Mouse (Mus musculus) intestine, embryonic 15.5 days (tissue): ENCODE results near the gene Rab7b. TPM values are rescaled to one million over a fixed set of nuclear protein-coding genes. Genes with fewer than 3 reads are reported as not detected.

Experiments used
- ATAC-seq: fragments of 200-750 bp; cut with Nextera tagmentation; 2 replicates; pipeline ENCODE4 v1.8.0; 2017; ENCODE audit warnings: moderate TSS enrichment, moderate library complexity
- H3K27ac ChIP-seq: fragments of 300-500 bp; sonication (generic); 2 replicates; pipeline ENCODE4 v1.5.1; 2015; ENCODE audit warnings: mild to moderate bottlenecking, inconsistent platforms
- H3K27me3 ChIP-seq: fragments of 300-500 bp; sonication (generic); replicated peaks from 2 replicates; pipeline ENCODE4 v1.6.1; 2015; ENCODE audit warnings: inconsistent platforms
- H3K36me3 ChIP-seq: fragments of 300-500 bp; sonication (generic); 2 replicates; pipeline ENCODE4 v1.6.1; 2015; ENCODE audit warnings: inconsistent platforms
- H3K4me1 ChIP-seq: fragments of 300-500 bp; sonication (generic); replicated peaks from 2 replicates; pipeline ENCODE4 v1.6.1; 2015; ENCODE audit warnings: inconsistent platforms
- H3K4me2 ChIP-seq: fragments of 300-500 bp; sonication (generic); replicated peaks from 2 replicates; pipeline ENCODE4 v1.6.1; 2015; ENCODE audit warnings: mild to moderate bottlenecking, inconsistent platforms
- H3K4me3 ChIP-seq: fragments of 300-500 bp; sonication (generic); replicated peaks from 2 replicates; pipeline ENCODE4 v1.5.1; 2015; ENCODE audit warnings: inconsistent platforms
- H3K9ac ChIP-seq: fragments of 300-500 bp; sonication (generic); 2 replicates; pipeline ENCODE4 v1.6.1; 2015; ENCODE audit warnings: inconsistent platforms
- H3K9me3 ChIP-seq: fragments of 300-500 bp; sonication (generic); 2 replicates; pipeline ENCODE4 v1.6.1; 2016; ENCODE audit warnings: inconsistent platforms
- WGBS: fragments of 180-500 bp; shearing (Covaris S2); methylation state at CpG from one replicate; pipeline ENCODE4 v1.1.7; 2015; 5-methylcytosine and 5-hydroxymethylcytosine counted together
- polyA plus RNA-seq: library from polyadenylated mRNA; unstranded; fragments of >200 nt; fragmentation: Nextera tagmentation; extraction: Ambion mirVana; gene quantifications from 2 replicates; pipeline ENCODE4 v1.2.1, GENCODE M21; 2015

The Rab7b gene
- polyA plus RNA-seq, 1 experiment from 2014 or later = 5.0 TPM

GRCm38 (mm10) chr1:131726586-131726985, 38.1 kb downstream of the Rab7b start:
- Histone ChIP-seq H3K4me1 (no peaks in the 10 kb centered on the region), H3K4me2 (no peak overlapping the region), H3K9ac (no peak overlapping the region), H3K27me3 (no peaks in the 10 kb centered on the region), H3K9me3 (no peaks in the 10 kb centered on the region), H3K36me3 (no peaks in the 10 kb centered on the region), H3K27ac (no peak overlapping the region), H3K4me3 (no peak overlapping the region)
- 60% methylated on average over 6 of the region's 6 CpGs for WGBS
- ATAC-seq = no peak

DNA sequence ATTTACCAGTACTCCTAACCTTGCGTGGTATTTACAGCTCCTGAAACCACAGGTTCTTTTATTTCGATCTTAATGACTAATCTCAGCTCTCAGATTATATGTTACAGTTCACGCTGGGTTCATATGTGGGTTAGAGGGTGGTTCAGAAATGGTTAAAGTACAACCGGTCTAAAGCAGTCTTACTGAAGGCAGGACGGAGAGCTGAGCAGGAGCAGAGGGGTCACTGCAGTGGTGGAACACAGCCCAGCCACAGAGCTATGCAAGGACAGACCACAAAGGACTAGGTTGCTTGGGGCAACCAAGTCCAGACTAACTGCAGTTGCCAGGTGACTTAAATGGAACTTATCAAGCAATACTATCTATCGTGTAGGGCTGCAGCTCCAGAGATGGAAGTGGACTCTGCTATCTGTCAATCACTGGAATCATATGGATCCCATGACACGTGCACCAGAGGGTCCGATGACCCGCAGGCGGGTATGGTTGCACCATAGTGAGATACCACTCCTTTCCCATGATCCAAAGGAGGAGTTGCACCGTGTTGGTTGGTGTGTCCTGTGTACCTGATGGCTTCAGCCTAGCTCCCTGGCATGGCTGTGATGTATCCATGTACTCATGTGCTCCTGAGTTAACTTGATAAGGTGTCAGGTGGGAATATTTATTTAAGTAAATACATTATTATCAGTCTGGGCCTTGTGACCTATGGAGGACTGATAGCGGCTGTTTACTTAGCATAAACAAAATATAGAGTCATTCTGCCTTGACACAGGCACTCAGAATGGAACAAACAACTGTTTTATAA, 42.3 kb downstream of the Rab7b start:
- WGBS = 69% methylated on average over 12 of the region's 12 CpGs
- ATAC-seq = peak; percentile 63; the same call in 1 of the 2 replicates
- Histone ChIP-seq H3K9ac (no peak overlapping the region), H3K4me2 (no peak overlapping the region), H3K36me3 (no peaks in the 10 kb centered on the region), H3K27me3 (no peaks in the 10 kb centered on the region), H3K4me3 (no peak overlapping the region), H3K9me3 (no peaks in the 10 kb centered on the region), H3K27ac (no peak overlapping the region), H3K4me1 (no peaks in the 10 kb centered on the region)

- Histone ChIP-seq H3K27ac (no peak overlapping the region), H3K36me3 (no peaks in the 10 kb centered on the region), H3K4me1 (no peaks in the 10 kb centered on the region), H3K4me2 (no peak overlapping the region), H3K4me3 (no peak overlapping the region), H3K9ac (no peak overlapping the region), H3K9me3 (no peaks in the 10 kb centered on the region), H3K27me3 (no peaks in the 10 kb centered on the region)
- 72% methylated on average over 13 of the region's 13 CpGs for WGBS
- ATAC-seq = no peak
Measured at GRCm38 (mm10) chr1:131733474-131734180, 45.1 kb downstream of the Rab7b start.

DNA sequence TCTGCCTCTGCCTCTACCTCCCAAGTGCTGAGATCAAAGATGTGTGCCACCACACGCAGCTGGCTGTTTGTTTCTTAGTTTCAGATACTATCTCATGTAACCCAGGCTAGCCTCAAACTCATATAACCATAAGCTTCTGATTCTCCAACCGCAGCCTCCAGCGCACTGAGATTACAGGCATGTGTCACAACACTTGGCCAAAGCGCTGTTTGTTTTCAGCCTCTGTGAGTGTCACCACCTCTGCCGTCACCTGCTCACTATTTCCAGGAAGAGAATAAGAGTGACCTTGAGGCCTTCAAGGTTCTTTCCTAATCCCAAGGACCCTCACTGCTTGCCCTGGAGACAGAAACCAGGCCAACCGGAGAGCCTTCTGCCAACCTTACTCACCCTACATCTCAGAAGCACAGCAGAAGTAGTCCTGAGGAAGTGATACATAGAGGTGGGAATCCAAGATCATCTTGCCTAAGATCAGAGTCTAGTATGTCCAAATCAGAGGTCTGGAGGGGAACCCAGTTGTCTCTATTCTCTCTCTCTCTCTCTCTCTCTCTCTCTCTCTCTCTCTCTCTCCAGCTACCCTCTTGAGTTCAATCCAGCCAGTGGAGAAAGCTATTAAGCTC, 46.3 kb downstream of the Rab7b start:
- Histone ChIP-seq H3K4me1 (no peaks in the 10 kb centered on the region), H3K9ac (no peak overlapping the region), H3K36me3 (no peaks in the 10 kb centered on the region), H3K27me3 (no peaks in the 10 kb centered on the region), H3K27ac (no peak overlapping the region), H3K9me3 (no peaks in the 10 kb centered on the region), H3K4me2 (no peak overlapping the region), H3K4me3 (no peak overlapping the region)
- no peak for ATAC-seq
- 91% methylated on average over 6 of the region's 6 CpGs for whole genome bisulfite sequencing

GRCm38 (mm10) chr1:131736494-131736893, 48.0 kb downstream of the Rab7b start:
- no peaks in the 10 kb centered on the region for H3K4me1 ChIP-seq
- no peak overlapping the region for H3K4me3 ChIP-seq
- H3K27ac ChIP-seq = no peak overlapping the region
- 65% methylated on average over 9 of the region's 9 CpGs for WGBS
- H3K4me2 ChIP-seq = no peak overlapping the region
- no peak overlapping the region for H3K9ac ChIP-seq
- no peaks in the 10 kb centered on the region for H3K9me3 ChIP-seq
- no peaks in the 10 kb centered on the region for H3K27me3 ChIP-seq
- 0 out of 2 replicates have a peak, but pooled peaks have one; percentile 26 for ATAC-seq
- no peaks in the 10 kb centered on the region for H3K36me3 ChIP-seq

DNA sequence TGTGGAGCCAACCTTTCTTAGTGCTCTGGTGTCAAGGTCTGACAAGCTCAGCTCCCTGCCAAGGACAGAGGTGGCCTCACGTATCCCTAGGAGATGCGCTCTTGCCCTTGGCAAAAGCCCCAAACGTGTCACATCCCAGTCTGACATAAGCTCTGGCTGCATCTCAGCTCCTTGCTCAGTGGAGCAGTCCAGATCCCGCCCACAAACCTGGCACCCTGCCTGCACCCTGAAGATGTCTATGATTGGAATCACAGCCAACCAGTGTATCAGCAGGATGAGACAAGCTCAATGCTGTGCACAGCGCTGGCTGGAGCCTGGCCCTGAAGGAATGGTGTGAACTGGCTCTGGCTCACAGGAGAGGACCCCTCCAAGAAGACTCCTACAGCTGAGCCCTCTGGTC, 48.8 kb downstream of the Rab7b start:
- H3K9ac ChIP-seq = no peak overlapping the region
- H3K4me3 ChIP-seq = no peak overlapping the region
- ATAC-seq = peak; percentile 74

GRCm38 (mm10) chr1:131738760-131739159, 50.3 kb downstream of the Rab7b start:
- Histone ChIP-seq H3K4me1 (0 out of 2 replicates have a peak, but pooled peaks cover 4% of the 10 kb centered on the region), H3K27ac (no peak overlapping the region), H3K9me3 (no peaks in the 10 kb centered on the region), H3K9ac (no peak overlapping the region), H3K36me3 (no peaks in the 10 kb centered on the region), H3K27me3 (no peaks in the 10 kb centered on the region), H3K4me2 (no peak overlapping the region), H3K4me3 (no peak overlapping the region)
- 83% methylated on average over 1 of the region's 1 CpGs for WGBS
- no peak for ATAC-seq

More for the DNA sequence above, 48.8 kb downstream of the Rab7b start:
- WGBS = 63% methylated on average over 5 of the region's 5 CpGs
- Histone ChIP-seq H3K27ac (peak overlapping the region; percentile 27; the same call in 1 of the 2 replicates), H3K4me2 (no peak overlapping the region), H3K27me3 (no peaks in the 10 kb centered on the region), H3K36me3 (no peaks in the 10 kb centered on the region), H3K9me3 (no peaks in the 10 kb centered on the region), H3K4me1 (no peaks in the 10 kb centered on the region)

DNA sequence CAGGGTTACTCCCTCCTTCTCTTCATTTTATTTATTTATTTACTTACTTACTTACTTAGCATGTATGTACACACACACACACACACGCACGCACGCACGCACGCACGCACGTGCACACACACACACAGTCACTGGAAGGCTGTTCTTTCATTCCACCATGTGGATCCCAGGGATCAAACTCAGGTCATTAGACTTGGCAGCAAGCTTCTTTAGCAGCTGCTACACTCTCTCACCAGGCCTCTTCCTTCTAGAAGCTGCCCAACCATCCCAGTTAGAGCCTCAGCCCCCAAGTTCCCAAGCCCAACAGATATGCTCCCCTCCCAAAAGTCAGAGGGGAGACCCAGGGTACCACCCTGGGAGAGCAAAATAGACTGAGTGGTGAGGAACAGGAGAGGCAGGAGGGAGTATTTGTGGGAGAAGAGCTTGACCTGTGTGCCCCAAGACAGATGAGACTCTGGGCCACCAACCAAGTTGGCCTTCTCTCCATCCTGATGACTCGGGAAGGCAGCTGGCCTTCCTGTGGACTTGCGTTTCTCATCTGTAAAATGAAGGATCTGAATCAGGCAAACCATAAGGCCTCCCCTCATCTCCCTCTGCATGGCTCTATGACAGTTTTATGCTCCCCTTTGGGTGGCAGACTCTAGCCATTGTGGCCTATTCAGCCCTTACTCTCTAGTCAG, 51.1 kb downstream of the Rab7b start:
- no peaks in the 10 kb centered on the region for H3K36me3 ChIP-seq
- H3K27ac ChIP-seq = no peak overlapping the region
- 86% methylated on average over 9 of the region's 9 CpGs for WGBS
- no peaks in the 10 kb centered on the region for H3K27me3 ChIP-seq
- H3K4me3 ChIP-seq = no peak overlapping the region
- 0 out of 2 replicates have a peak, but pooled peaks cover 4% of the 10 kb centered on the region for H3K4me1 ChIP-seq
- H3K4me2 ChIP-seq = no peak overlapping the region
- no peak overlapping the region for H3K9ac ChIP-seq
- ATAC-seq = no peak
- H3K9me3 ChIP-seq = no peaks in the 10 kb centered on the region

DNA sequence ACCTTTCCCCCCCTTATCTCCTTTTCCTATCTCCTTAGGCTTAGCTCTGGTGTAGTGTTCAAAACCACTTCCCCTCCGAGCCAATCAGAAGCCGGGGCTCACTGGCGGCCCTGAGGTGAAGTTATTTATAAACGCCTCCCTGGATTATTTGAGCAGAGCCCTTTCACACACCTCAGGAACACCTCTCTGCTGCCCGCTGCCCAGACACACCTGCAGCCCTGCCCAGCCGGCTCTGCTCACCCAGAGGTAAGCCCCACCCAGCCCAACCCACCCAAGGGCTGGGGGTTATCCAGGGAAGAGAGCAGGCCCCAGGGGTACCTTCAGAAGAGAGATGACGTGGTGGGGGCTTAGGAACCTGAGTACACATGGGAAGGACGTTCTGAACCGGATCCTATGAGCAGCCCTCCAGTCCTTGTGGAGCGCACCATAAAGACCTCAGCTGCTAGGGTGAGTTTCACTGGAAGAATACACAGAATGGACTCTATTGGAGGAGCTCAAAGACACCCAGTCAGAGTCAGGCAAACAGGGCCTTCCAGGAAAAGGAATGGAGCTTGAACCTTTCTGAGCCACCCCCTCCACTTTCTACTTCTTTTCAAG, 55.5 kb downstream of the Rab7b start, which contains the start of gene Slc26a9:
Gene Slc26a9 (plus strand): TSS at position 155 of the 597 bp plus-strand sequence.
- H3K4me1 ChIP-seq = 0 out of 2 replicates have a peak, but pooled peaks cover 4% of the 10 kb centered on the region
- no peaks in the 10 kb centered on the region for H3K9me3 ChIP-seq
- H3K27ac ChIP-seq = no peak within 1 kb of the TSS
- H3K4me3 ChIP-seq = no peak within 1 kb of the TSS
- WGBS = 39% methylated on average over 10 of the region's 10 CpGs
- no peak within 1 kb of the TSS for H3K4me2 ChIP-seq
- no peaks in the 10 kb centered on the region for H3K36me3 ChIP-seq
- no peak within 1 kb of the TSS for H3K9ac ChIP-seq
- no peaks in the 10 kb centered on the region for H3K27me3 ChIP-seq
- ATAC-seq = peak; percentile 82

- 70% methylated on average over 5 of the region's 5 CpGs for WGBS
- H3K36me3 ChIP-seq = no peaks in the 10 kb centered on the region
- 0 out of 2 replicates have a peak, but pooled peaks cover 4% of the 10 kb centered on the region for H3K4me1 ChIP-seq
- H3K4me2 ChIP-seq = no peak overlapping the region
- no peak overlapping the region for H3K27ac ChIP-seq
- no peaks in the 10 kb centered on the region for H3K9me3 ChIP-seq
- H3K4me3 ChIP-seq = no peak overlapping the region
- no peak for ATAC-seq
- no peaks in the 10 kb centered on the region for H3K27me3 ChIP-seq
- H3K9ac ChIP-seq = no peak overlapping the region
Measured at GRCm38 (mm10) chr1:131745391-131745790, 56.9 kb downstream of the Rab7b start.

DNA sequence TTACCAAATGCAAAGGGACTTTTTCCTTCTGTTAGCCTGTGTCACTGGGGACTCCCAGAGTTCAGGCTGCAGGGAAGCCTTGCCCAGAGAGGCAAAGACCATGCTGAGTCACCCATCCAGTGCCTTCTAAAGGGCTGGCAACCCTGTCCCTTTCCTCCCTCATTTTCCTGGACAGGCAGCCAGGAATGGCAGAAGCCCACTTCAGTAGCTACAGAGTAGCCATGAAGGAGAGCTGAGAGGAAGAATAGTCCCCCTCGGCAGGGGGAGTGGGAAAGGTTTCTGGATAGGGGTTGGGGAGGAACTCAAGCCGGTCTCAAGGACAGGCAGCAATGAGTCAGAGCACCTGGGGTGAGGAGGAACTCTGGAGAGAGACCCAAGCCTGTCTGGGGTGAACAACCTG, 59.3 kb downstream of the Rab7b start:
- Histone ChIP-seq H3K27me3 (no peaks in the 10 kb centered on the region), H3K27ac (no peak overlapping the region), H3K9me3 (no peaks in the 10 kb centered on the region), H3K4me2 (no peak overlapping the region), H3K4me1 (0 out of 2 replicates have a peak, but pooled peaks cover 4% of the 10 kb centered on the region), H3K36me3 (no peaks in the 10 kb centered on the region), H3K9ac (no peak overlapping the region), H3K4me3 (no peak overlapping the region)
- WGBS = 60% methylated on average over 2 of the region's 2 CpGs
- no peak for ATAC-seq
